Mouse (Mus musculus): ENCODE data around the gene Vmn1r29.
"Not testable (repeated sequence)": the region's sequence is repeated elsewhere in the genome, so short reads cannot be mapped to it uniquely, and the experiment has no call there.

Vmn1r29 gene

DNA sequence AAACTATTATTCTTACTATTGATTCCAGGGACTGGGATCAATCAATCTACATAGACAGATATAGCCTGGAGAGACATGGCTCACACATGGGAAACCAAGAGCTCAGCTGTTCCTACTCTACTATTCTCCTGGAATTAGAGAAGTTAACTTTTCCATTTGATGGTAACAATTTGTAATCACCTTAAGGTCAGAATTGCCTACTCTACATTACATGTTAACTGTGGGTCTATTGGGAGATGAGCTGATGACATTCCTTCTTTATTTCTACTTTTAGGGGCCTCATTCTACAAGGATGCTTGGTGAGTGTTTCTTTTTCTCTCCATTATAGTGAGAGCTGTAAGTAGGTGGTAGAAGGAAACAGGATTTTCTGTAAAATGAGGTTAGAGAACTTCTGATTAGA is at the start of gene Vmn1r29:
TSS of gene Vmn1r29 (plus strand) at position 301 of the 400 bp plus-strand sequence.
- DNase-seq, result no peak

GRCm38 (mm10) chr6:58261737-58262136 is 39.6 kb upstream of the Vmn1r29 start, which contains the start of gene Vmn1r28:
Gene Vmn1r28 (plus strand): TSS chr6:58262037.
- DNase-seq, result no peak

GRCm38 (mm10) chr6:58279661-58280060 is 21.7 kb upstream of the Vmn1r29 start:
- DNase-seq, result not testable (repeated sequence)

GRCm38 (mm10) chr6:58292201-58292600 is 9.1 kb upstream of the Vmn1r29 start:
- no peak for DNase-seq

DNA sequence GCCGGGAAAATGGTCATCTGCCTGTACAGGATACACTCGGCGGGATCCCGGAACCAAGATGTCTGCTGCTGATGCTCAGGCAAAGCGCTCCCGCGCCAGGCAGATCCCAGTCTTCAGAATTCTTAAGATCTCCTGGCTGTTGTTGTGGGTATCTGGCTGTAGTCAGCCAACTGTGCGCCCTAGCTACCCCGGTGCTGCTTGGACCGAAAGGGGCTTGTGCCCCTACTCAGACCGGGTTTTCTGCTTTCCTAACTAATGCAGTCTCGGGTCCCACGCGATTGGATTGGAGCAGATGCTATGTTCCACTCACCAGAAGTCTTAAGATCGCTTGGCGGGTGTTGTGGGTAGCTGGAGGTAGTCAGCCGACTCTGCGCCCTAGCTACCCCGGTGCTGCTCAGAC is 2.8 kb upstream of the Vmn1r29 start:
- DNase-seq, result not testable (repeated sequence)

DNA sequence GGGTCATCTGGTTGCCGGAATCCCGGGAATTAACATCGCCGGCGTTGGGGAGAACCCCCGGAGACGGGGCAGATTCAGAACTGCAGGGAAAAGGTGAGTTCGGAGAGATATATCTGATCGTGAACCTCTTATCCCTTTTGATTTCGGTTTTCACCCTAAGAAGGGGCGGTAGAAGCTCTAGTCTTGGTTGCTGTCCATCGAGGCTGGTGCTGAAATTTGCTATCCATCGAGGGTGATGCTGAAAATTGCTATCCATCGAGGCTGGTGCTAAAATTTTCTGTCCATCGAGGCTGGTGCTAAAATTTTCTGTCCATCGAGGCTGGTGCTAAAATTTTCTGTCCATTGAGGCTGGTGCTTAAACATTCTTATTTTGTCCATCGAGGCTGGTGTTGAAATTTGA is 29.3 kb downstream of the Vmn1r29 start:
- not testable (repeated sequence) for DNase-seq

Measured in right cerebral cortex, adult 18-20 months (tissue).